Mouse (Mus musculus): ENCODE measurements around the gene Sapcd2.

Sapcd2 gene

GRCm38 (mm10) chr2:25425481-25425880, 53.4 kb downstream of the Sapcd2 start:
- DNase-seq = peak; percentile 75

GRCm38 (mm10) chr2:25426721-25427191, 54.6 kb downstream of the Sapcd2 start:
- DNase-seq = peak; percentile 78

GRCm38 (mm10) chr2:25427256-25427655, 55.1 kb downstream of the Sapcd2 start:
- peak; percentile 58 for DNase-seq
